Mouse (Mus musculus) splenic B cell, adult 2 months (primary cell): ENCODE measurements around the gene Itga8.
A peak's percentile ranks its signal among the peaks of the same experiment; 100 is the strongest.

Experiments used
- DNase-seq: peaks from one replicate; pipeline ENCODE4 v3.0.0-alpha.2; 2011; ENCODE audit warnings: low read depth, low spot score
- H3K27me3 ChIP-seq: 2 replicates; pipeline ENCODE4 v1.6.1; 2012; ENCODE audit warnings: mild to moderate bottlenecking, low read length, moderate library complexity, mixed read lengths; ENCODE audit not compliant: control insufficient read depth, poor library complexity, insufficient read depth, severe bottlenecking
- H3K36me3 ChIP-seq: 2 replicates; pipeline ENCODE4 v1.6.1; 2012; ENCODE audit warnings: mild to moderate bottlenecking, low read length, moderate library complexity, mixed read lengths; ENCODE audit not compliant: control insufficient read depth, poor library complexity, insufficient read depth, severe bottlenecking

The Itga8 gene

DNA sequence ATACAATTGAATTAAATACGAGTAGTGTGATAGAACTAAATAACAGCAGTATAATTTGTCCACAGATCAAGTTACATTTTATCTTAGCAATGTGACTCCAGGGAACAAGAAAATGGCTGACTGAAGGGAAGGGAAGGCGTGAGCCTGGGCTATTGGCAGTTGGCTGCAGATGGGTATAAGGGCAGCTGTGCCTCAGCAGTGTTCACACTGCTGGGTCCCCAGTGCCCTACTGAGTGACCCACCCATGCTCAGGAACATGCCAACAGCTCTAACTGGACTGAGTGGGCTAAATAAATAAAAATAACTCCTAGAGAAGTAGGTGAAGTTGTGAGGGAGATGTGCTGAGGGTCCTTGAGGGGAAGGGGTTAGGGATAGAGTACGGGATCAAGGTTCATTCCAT, 103.5 kb downstream of the Itga8 start:
- Histone ChIP-seq H3K27me3 (no peaks in the 10 kb centered on the region), H3K36me3 (no peaks in the 10 kb centered on the region)
- no peak for DNase-seq

GRCm38 (mm10) chr2:12197711-12198110, 104.0 kb downstream of the Itga8 start:
- Histone ChIP-seq H3K27me3 (no peaks in the 10 kb centered on the region), H3K36me3 (no peaks in the 10 kb centered on the region)
- no peak for DNase-seq

DNA sequence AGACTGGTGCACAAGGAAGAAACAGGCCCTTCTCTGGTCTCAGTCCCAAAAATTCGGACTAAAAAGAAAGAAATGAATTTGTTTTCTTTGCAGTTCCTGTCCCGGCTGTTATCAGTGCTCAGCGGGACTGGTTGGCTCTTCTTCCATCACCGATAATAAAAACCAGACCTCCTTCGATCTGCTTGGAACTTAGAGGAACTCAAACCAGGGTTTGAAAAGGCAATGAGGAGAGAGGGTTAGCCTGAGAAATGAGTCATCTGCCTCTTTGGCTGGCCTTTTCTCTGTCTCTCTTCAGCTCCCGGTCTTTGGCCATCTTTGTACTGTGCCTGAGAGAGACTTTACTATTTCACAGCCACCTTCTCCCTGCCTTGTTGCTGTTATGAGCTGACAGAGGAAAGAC, 112.7 kb downstream of the Itga8 start:
- DNase-seq, result no peak
- Histone ChIP-seq H3K27me3 (no peaks in the 10 kb centered on the region), H3K36me3 (no peaks in the 10 kb centered on the region)

GRCm38 (mm10) chr2:12187646-12188045, 114.1 kb downstream of the Itga8 start:
- Histone ChIP-seq H3K27me3 (no peaks in the 10 kb centered on the region), H3K36me3 (no peaks in the 10 kb centered on the region)
- no peak for DNase-seq

DNA sequence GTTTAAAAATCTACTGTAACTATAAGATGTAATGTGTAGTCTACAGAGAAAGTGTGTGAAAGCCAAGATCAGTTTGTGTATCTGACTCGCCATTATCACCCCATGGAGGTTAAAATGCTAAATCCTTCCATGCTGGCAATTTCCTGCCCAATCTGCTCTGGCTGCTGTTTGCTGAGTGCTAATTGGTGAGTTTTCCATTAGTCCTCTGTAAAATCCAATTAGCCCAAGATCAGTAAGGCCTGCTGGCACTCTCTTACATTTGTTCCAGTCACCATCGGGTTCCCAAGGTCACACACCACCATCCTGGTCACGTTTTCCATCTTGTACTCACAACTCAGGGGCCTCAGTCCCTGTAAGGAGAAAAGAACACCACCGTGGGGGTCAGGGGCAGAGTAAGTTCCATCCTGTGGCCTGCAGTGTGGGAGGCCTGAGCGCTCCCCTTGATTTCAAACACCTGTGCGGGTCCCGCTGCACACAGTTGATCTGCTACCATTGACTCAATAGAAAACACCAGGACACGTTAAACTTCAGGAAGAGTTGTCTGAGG, 119.2 kb downstream of the Itga8 start:
- H3K27me3 ChIP-seq, result no peaks in the 10 kb centered on the region
- DNase-seq, result no peak
- H3K36me3 ChIP-seq, result no peaks in the 10 kb centered on the region

DNA sequence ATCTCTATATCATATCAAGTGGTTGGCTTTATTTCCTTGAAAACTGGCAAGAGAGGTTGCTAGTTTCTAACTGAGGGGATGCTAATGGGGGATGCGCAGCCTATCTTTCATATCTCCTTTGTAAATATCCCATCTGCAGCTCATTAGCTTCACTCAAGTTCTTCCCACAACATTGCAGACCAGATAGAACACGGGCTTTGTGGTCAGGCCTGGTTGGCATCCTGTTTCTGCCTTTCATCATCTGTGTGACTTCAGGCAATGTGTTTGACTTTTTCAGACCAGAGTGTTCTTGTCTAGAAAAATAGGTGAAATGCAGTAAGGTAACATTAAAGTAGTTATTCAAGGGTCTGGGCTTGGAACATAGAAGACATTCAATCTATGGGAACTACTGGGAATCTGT, 121.1 kb downstream of the Itga8 start:
- no peaks in the 10 kb centered on the region for H3K27me3 ChIP-seq
- no peak for DNase-seq

DNA sequence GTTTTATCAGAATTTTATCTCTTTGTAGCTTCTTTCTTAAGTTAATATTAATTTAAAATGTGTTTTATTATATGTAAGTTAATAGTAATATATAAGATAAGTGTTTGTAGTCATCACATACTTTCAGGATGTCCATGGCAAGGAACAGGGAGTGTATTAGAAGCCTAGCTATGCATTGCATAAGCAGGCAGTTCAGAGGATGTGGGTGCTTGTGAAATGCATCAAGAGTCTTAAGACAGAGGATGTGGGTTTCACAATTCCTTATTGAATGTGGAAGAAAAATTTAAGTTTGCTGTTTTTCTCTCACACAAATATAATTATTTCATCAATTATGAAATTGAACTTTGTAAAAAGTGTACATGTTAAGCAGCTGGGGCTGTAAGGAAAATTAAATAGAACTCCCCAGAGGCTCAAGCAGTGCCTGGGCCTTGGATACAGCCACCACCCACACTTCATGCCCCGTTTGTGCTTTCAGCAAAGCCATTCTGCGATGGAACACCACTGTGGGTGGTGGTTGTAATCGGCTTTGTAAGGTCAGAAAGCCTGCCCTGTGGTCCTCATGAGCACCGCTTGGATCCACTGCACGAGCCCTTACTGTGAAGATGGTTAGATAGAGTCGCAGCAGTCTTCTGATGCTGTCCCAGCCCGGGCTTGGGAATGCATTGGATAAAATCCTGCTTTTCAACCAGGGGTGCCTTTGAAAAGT, 126.8 kb downstream of the Itga8 start:
- no peaks in the 10 kb centered on the region for H3K36me3 ChIP-seq

More for the DNA sequence above, 121.1 kb downstream of the Itga8 start:
- H3K36me3 ChIP-seq, result no peaks in the 10 kb centered on the region

GRCm38 (mm10) chr2:12170221-12170620, 131.5 kb downstream of the Itga8 start:
- no peaks in the 10 kb centered on the region for H3K36me3 ChIP-seq
- H3K27me3 ChIP-seq, result no peaks in the 10 kb centered on the region
- no peak for DNase-seq

More for the DNA sequence above, 126.8 kb downstream of the Itga8 start:
- no peak for DNase-seq
- no peaks in the 10 kb centered on the region for H3K27me3 ChIP-seq

GRCm38 (mm10) chr2:12160486-12160885, 141.2 kb downstream of the Itga8 start:
- H3K36me3 ChIP-seq, result no peaks in the 10 kb centered on the region
- peak; percentile 46 for DNase-seq
- H3K27me3 ChIP-seq, result no peaks in the 10 kb centered on the region

GRCm38 (mm10) chr2:12157001-12157400, 144.7 kb downstream of the Itga8 start:
- no peak for DNase-seq
- Histone ChIP-seq H3K36me3 (no peaks in the 10 kb centered on the region), H3K27me3 (no peaks in the 10 kb centered on the region)

DNA sequence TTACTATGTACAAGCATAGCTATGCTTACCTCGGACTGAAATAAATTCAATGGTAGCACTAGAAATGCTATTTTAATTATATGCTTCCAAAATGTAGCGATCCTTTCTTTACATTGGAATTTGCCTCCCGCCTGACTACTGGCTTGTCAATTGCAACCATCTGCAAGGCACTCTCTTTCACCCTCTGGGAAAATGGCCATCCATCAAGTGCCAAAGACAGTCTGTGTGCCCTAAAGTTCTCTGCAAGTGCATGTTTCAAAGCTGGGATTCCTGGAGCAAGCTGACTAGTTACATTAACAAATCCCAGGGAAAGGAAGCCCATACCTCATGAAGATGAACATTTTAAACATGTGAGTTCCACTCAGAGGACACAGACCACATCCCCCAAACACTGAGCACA, 145.3 kb downstream of the Itga8 start:
- H3K27me3 ChIP-seq, result no peaks in the 10 kb centered on the region
- no peak for DNase-seq
- H3K36me3 ChIP-seq, result no peaks in the 10 kb centered on the region

GRCm38 (mm10) chr2:12154676-12155075, 147.0 kb downstream of the Itga8 start:
- no peak for DNase-seq
- Histone ChIP-seq H3K27me3 (no peaks in the 10 kb centered on the region), H3K36me3 (no peaks in the 10 kb centered on the region)

DNA sequence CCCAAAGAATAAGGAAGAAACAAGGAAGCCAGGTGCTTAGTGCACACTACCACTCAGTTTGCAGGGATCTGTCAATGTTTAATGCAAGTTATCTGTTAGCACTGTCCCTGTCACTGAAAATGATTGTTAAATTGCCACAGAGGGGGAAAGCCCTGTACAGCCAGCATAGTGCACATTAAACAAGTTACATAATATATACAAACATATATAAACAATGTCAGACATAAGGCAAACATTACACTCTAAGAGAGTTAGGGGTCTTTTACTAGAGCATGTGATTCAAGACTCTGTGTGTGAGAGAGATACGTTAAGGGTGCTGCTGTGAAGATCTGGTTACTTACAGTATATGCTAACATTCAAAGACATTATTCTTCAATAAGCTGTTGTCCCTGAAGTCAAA, 148.2 kb downstream of the Itga8 start:
- DNase-seq, result no peak
- Histone ChIP-seq H3K27me3 (no peaks in the 10 kb centered on the region), H3K36me3 (no peaks in the 10 kb centered on the region)

GRCm38 (mm10) chr2:12147902-12148301, 153.8 kb downstream of the Itga8 start:
- DNase-seq, result no peak
- Histone ChIP-seq H3K27me3 (no peaks in the 10 kb centered on the region), H3K36me3 (no peaks in the 10 kb centered on the region)

DNA sequence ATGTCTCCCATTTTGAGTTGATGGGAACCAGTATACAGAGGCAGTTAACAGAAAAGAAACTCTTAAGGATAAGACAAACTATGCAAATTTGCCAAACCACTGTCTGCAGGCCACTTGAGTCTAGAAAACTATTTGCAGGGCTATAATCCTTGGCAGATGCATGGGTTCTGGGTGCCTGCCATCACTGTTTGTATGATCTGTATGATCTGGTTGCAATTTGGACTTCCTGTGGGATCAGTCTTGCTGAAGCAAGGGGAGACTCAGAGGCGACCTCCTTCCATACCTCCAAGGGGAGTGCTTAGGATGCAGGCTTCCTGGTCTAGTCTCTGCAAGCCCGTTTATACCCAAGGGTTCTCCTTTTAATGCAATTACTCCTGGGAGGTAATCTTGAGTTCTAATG, 155.1 kb downstream of the Itga8 start:
- H3K27me3 ChIP-seq, result no peaks in the 10 kb centered on the region

More for the DNA sequence above, 155.1 kb downstream of the Itga8 start:
- no peaks in the 10 kb centered on the region for H3K36me3 ChIP-seq
- no peak for DNase-seq
